23 mouse cellular contexts compared by ENCODE assay signal in the genomic region with DNA sequence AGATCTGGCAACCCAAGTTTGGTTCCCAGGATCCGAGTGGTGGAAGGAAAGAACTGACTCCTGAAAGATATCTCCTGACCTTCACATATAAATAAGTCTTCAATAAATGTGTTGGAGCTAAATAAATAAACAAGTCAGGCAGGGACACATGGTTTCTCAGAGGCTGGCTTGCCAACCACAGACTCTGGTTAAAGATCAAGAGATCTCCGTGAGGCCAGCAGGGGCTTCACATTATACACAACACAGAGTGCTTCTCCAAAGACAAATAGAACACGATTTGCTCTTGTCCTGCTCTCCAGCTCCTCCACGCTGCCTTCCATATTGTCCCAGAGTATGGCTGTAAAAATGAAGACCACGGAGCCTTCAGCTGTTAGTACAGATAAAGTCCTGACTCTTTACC.
"Had no signal": no experiment of that assay in that cellular context is flagged by ENCODE, and none has a peak within 500 bp of the region (broad histone marks: within the 10 kb centered on the region; RNA-seq: fewer than 3 reads in every experiment).

No protein-coding gene starts in this region.

- H3K4me3 ChIP-seq: limb, embryonic 12.5 days; limb, embryonic 15.5 days; megakaryocyte, embryonic 14.5 days; midbrain, embryonic 10.5 days; neural tube, embryonic 12.5 days; neural tube, embryonic 15.5 days had no signal

- H3K4me2 ChIP-seq: limb, embryonic 12.5 days; limb, embryonic 15.5 days; liver, embryonic 11.5 days; lung, embryonic 14.5 days; neural tube, embryonic 12.5 days; neural tube, embryonic 15.5 days had no signal

- H3K36me3 ChIP-seq: neural tube, embryonic 12.5 days; neural tube, embryonic 15.5 days had no signal

- ATAC-seq: liver, postnatal 0 days; lung, postnatal 0 days had no signal

- DNase-seq: kidney, adult 18-20 months; kidney, adult 9 months; kidney, postnatal 4 days; left cerebral cortex, postnatal 4 days; liver, postnatal 0 days; lung, embryonic 14.5 days; midbrain, embryonic 14.5 days; right cerebral cortex, adult 18-20 months; right cerebral cortex, postnatal 14 days; right cerebral cortex, postnatal 4 days; thymus, postnatal 36 days had no signal

- H3K9me3 ChIP-seq: limb, embryonic 12.5 days; limb, embryonic 15.5 days; megakaryocyte, embryonic 14.5 days; midbrain, embryonic 10.5 days; neural tube, embryonic 12.5 days; neural tube, embryonic 15.5 days had no signal

- H3K9ac ChIP-seq: limb, embryonic 12.5 days; limb, embryonic 15.5 days; liver, embryonic 14.5 days; liver, postnatal 0 days; lung, embryonic 14.5 days; neural tube, embryonic 12.5 days; neural tube, embryonic 15.5 days had no signal

- H3K4me1 ChIP-seq: limb, embryonic 12.5 days; limb, embryonic 15.5 days; midbrain, embryonic 10.5 days; neural tube, embryonic 12.5 days; neural tube, embryonic 15.5 days had no signal

- H3K27ac ChIP-seq: kidney, postnatal 0 days; limb, embryonic 12.5 days; limb, embryonic 15.5 days; liver, embryonic 14.5 days; macrophage; midbrain, embryonic 10.5 days; neural tube, embryonic 12.5 days; neural tube, embryonic 15.5 days; stomach, postnatal 0 days had no signal

- H3K27me3 ChIP-seq: limb, embryonic 12.5 days; limb, embryonic 15.5 days; megakaryocyte, embryonic 14.5 days; neural tube, embryonic 12.5 days; neural tube, embryonic 15.5 days had no signal
